Mouse (Mus musculus) megakaryocyte, embryonic 14.5 days (primary cell): ENCODE data around the gene Zfp985. TPM values are rescaled to one million over a fixed set of nuclear protein-coding genes. Genes with fewer than 3 reads are reported as not detected.
"Not testable (repeated sequence)": the region's sequence is repeated elsewhere in the genome, so short reads cannot be mapped to it uniquely, and the experiment has no call there.

ENCODE experiments used
- H3K27me3 ChIP-seq: replicated peaks from 2 replicates; pipeline ENCODE3; 2012; ENCODE audit warnings: inconsistent platforms
- H3K36me3 ChIP-seq: replicated peaks from 2 replicates; pipeline ENCODE3; 2012; ENCODE audit warnings: low read length, inconsistent platforms, mixed read lengths
- H3K4me1 ChIP-seq: 2 replicates; pipeline ENCODE4 v1.6.1; 2012; ENCODE audit warnings: inconsistent platforms
- H3K4me3 ChIP-seq: replicated peaks from 2 replicates; pipeline ENCODE3; 2012; ENCODE audit warnings: moderate library complexity, mild to moderate bottlenecking, inconsistent platforms
- H3K9me3 ChIP-seq: 2 replicates; pipeline ENCODE4 v1.6.1; 2012; ENCODE audit warnings: inconsistent platforms
- FLI1 ChIP-seq: IDR thresholded peaks from 2 replicates; pipeline ENCODE4 v1.6.1; 2012; ENCODE audit warnings: low read length, inconsistent platforms, mixed read lengths
- GATA1 ChIP-seq: IDR thresholded peaks from 3 replicates; pipeline ENCODE4 v1.6.1; 2012; ENCODE audit warnings: mixed read lengths, low read length, inconsistent platforms, borderline replicate concordance
- polyA plus RNA-seq: library from polyadenylated mRNA; stranded (reverse); fragments of >175 nt; gene quantifications from 2 replicates; pipeline ENCODE4 v1.2.3, GENCODE M21; 2012; ENCODE audit warnings: low replicate concordance; ENCODE audit not compliant: insufficient read depth

Gene Zfp985
- polyA plus RNA-seq, result 0.13 TPM in 1 of 2 replicates, not detected in the other

- H3K9me3 ChIP-seq, result peaks cover 24% of the 10 kb centered on the region
- not testable (repeated sequence) for H3K4me3 ChIP-seq, H3K36me3 ChIP-seq, H3K4me1 ChIP-seq, H3K27me3 ChIP-seq
Observed at GRCm38 (mm10) chr4:147553071-147553470, at the start of gene Zfp985. Gene Zfp985 (plus strand): TSS chr4:147553277.

- Histone ChIP-seq H3K36me3 (peaks cover 17% of the 10 kb centered on the region), H3K4me3 (no peak overlapping the region), H3K4me1 (no peaks in the 10 kb centered on the region), H3K27me3 (no peaks in the 10 kb centered on the region), H3K9me3 (peaks cover 24% of the 10 kb centered on the region)
- TF ChIP-seq GATA1 (no peak), FLI1 (no peak)
Observed at GRCm38 (mm10) chr4:147509174-147509573, 43.9 kb upstream of the Zfp985 start.

- TF ChIP-seq FLI1, result no peak
- no peak for TF ChIP-seq GATA1
- Histone ChIP-seq H3K36me3 (no peaks in the 10 kb centered on the region), H3K4me1 (no peaks in the 10 kb centered on the region), H3K9me3 (peaks cover 44% of the 10 kb centered on the region), H3K4me3 (peak overlapping the region; percentile 1), H3K27me3 (no peaks in the 10 kb centered on the region)
Observed at GRCm38 (mm10) chr4:147518981-147519380, 34.1 kb upstream of the Zfp985 start.

- TF ChIP-seq FLI1, result no peak
- Histone ChIP-seq H3K36me3 (no peaks in the 10 kb centered on the region), H3K4me3 (no peak overlapping the region)
Observed at GRCm38 (mm10) chr4:147520100-147520499, 33.0 kb upstream of the Zfp985 start.

GRCm38 (mm10) chr4:147525125-147525524 lies 28.0 kb upstream of the Zfp985 start:
- H3K9me3 ChIP-seq, result peaks cover 44% of the 10 kb centered on the region
- no peaks in the 10 kb centered on the region for H3K36me3 ChIP-seq
- TF ChIP-seq FLI1 (no peak), GATA1 (no peak)
- no peak overlapping the region for H3K4me3 ChIP-seq
- no peaks in the 10 kb centered on the region for H3K27me3 ChIP-seq
- no peaks in the 10 kb centered on the region for H3K4me1 ChIP-seq

More at GRCm38 (mm10) chr4:147520100-147520499, 33.0 kb upstream of the Zfp985 start:
- Histone ChIP-seq H3K27me3 (no peaks in the 10 kb centered on the region), H3K4me1 (no peaks in the 10 kb centered on the region), H3K9me3 (peaks cover 46% of the 10 kb centered on the region)

GRCm38 (mm10) chr4:147530366-147530765 lies 22.7 kb upstream of the Zfp985 start:
- no peak for TF ChIP-seq GATA1
- TF ChIP-seq FLI1, result no peak
- Histone ChIP-seq H3K4me1 (no peaks in the 10 kb centered on the region), H3K36me3 (no peaks in the 10 kb centered on the region), H3K4me3 (no peak overlapping the region), H3K27me3 (no peaks in the 10 kb centered on the region), H3K9me3 (peaks cover 46% of the 10 kb centered on the region)

- not testable (repeated sequence) for H3K36me3 ChIP-seq, H3K4me1 ChIP-seq, H3K4me3 ChIP-seq, H3K27me3 ChIP-seq
- peaks cover 45% of the 10 kb centered on the region for H3K9me3 ChIP-seq
Observed at GRCm38 (mm10) chr4:147535916-147536315, 17.2 kb upstream of the Zfp985 start.

GRCm38 (mm10) chr4:147537702-147538101 lies 15.4 kb upstream of the Zfp985 start:
- Histone ChIP-seq H3K27me3 (no peaks in the 10 kb centered on the region), H3K36me3 (no peaks in the 10 kb centered on the region), H3K9me3 (peaks cover 39% of the 10 kb centered on the region), H3K4me1 (no peaks in the 10 kb centered on the region), H3K4me3 (no peak overlapping the region)
- no peak for TF ChIP-seq FLI1
- TF ChIP-seq GATA1, result no peak

- not testable (repeated sequence) for H3K36me3 ChIP-seq, H3K27me3 ChIP-seq
- peaks cover 39% of the 10 kb centered on the region for H3K9me3 ChIP-seq
Observed at GRCm38 (mm10) chr4:147539918-147540317, 13.2 kb upstream of the Zfp985 start, which contains the start of gene Gm16503. Gene Gm16503 (plus strand): TSS chr4:147540218.

GRCm38 (mm10) chr4:147541105-147541504 lies 12.0 kb upstream of the Zfp985 start:
- Histone ChIP-seq H3K36me3 (no peaks in the 10 kb centered on the region), H3K9me3 (peaks cover 31% of the 10 kb centered on the region), H3K27me3 (no peaks in the 10 kb centered on the region), H3K4me1 (no peaks in the 10 kb centered on the region), H3K4me3 (no peak overlapping the region)
- no peak for TF ChIP-seq GATA1
- TF ChIP-seq FLI1, result no peak

More at GRCm38 (mm10) chr4:147539918-147540317, 13.2 kb upstream of the Zfp985 start, which contains the start of gene Gm16503:
- H3K4me1 ChIP-seq, H3K4me3 ChIP-seq: not testable (repeated sequence)

GRCm38 (mm10) chr4:147554361-147554760 lies 1.3 kb downstream of the Zfp985 start:
- H3K4me3 ChIP-seq, H3K4me1 ChIP-seq, H3K36me3 ChIP-seq, H3K27me3 ChIP-seq: not testable (repeated sequence)
- H3K9me3 ChIP-seq, result peaks cover 28% of the 10 kb centered on the region

GRCm38 (mm10) chr4:147556921-147557320 lies 3.8 kb downstream of the Zfp985 start:
- not testable (repeated sequence) for H3K36me3 ChIP-seq, H3K4me3 ChIP-seq, H3K27me3 ChIP-seq, H3K4me1 ChIP-seq
- peaks cover 30% of the 10 kb centered on the region for H3K9me3 ChIP-seq

GRCm38 (mm10) chr4:147558011-147558410 lies 4.9 kb downstream of the Zfp985 start:
- H3K36me3 ChIP-seq, H3K4me1 ChIP-seq, H3K27me3 ChIP-seq, H3K4me3 ChIP-seq: not testable (repeated sequence)
- H3K9me3 ChIP-seq, result peaks cover 25% of the 10 kb centered on the region

GRCm38 (mm10) chr4:147559096-147559495 lies 6.0 kb downstream of the Zfp985 start:
- peaks cover 22% of the 10 kb centered on the region for H3K9me3 ChIP-seq
- not testable (repeated sequence) for H3K4me3 ChIP-seq, H3K27me3 ChIP-seq, H3K36me3 ChIP-seq, H3K4me1 ChIP-seq
